ENCODE assay signal across 15 mouse cellular contexts in the genomic region with DNA sequence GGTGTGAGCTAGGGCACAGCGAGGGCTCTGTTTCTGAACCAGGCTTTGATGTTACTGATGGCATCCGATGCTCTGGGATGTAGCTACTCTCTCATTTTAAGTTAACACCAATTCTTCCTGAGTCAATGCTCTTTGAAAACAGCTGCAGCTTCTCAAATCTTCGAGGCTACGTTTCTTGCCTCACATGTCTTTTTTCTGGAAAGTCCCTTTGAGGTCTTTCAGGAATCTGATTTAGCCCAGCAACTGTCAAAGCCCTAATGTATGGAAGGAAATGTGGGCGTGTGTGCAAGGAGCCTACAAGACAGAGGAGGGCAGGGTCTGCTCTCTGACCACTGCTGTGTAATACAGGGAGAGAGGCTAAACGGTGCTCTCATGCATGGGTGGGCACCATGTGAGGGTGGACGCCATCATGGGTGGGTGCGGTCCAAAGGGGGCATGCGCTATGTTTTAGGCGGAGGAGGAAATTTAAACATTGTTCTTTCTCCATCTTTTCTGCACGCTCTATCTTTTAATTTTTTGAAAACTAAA.
"Had no signal": no experiment of that assay in that cellular context is flagged by ENCODE, and none has a peak within 500 bp of the region (broad histone marks: within the 10 kb centered on the region; RNA-seq: fewer than 3 reads in every experiment).

No protein-coding gene starts in this region.

- H3K27ac ChIP-seq: hindbrain, embryonic 14.5 days; limb, embryonic 13.5 days; liver, embryonic 14.5 days; midbrain, embryonic 12.5 days; neural tube, embryonic 13.5 days had no signal

- H3K27me3 ChIP-seq: limb, embryonic 13.5 days; midbrain, embryonic 12.5 days; neural tube, embryonic 13.5 days had no signal

- H3K9ac ChIP-seq: hindbrain, embryonic 14.5 days; limb, embryonic 13.5 days; liver, embryonic 14.5 days; midbrain, embryonic 12.5 days; neural tube, embryonic 13.5 days had no signal

- H3K36me3 ChIP-seq: limb, embryonic 13.5 days; midbrain, embryonic 12.5 days; neural tube, embryonic 13.5 days had no signal

- DNase-seq: kidney, postnatal 10 days; left cerebral cortex, postnatal 4 days; lung, adult 2 months; lung, postnatal 4 days; retina, postnatal 1 day; right cerebral cortex, postnatal 4 days; spleen, adult 18-20 months; thymus, adult 18-20 months; thymus, postnatal 14 days had no signal

- H3K4me3 ChIP-seq: limb, embryonic 13.5 days; midbrain, embryonic 12.5 days; neural tube, embryonic 13.5 days had no signal

- ATAC-seq: midbrain, embryonic 16.5 days had no signal

- H3K4me2 ChIP-seq: hindbrain, embryonic 14.5 days; limb, embryonic 13.5 days; midbrain, embryonic 12.5 days; neural tube, embryonic 13.5 days had no signal

- H3K9me3 ChIP-seq: limb, embryonic 13.5 days; midbrain, embryonic 12.5 days; neural tube, embryonic 13.5 days had no signal
